Mouse (Mus musculus) ES-CJ7 (cell line): ENCODE measurements at regions not wholly inside any gene's neighbourhood (a gene's known extent, or its start where the extent isn't known, plus 50 kb on each side); places are given as distances from the start of the nearest gene placed in this dataset.

Experiments
- DNase-seq: peaks from one replicate; pipeline ENCODE4 v3.0.0; 2011; ENCODE audit warnings: low read depth, low spot score

GRCm38 (mm10) chr2:149283274-149283673 lies 121.6 kb upstream of the Cst10 start:
- no peak for DNase-seq

DNA sequence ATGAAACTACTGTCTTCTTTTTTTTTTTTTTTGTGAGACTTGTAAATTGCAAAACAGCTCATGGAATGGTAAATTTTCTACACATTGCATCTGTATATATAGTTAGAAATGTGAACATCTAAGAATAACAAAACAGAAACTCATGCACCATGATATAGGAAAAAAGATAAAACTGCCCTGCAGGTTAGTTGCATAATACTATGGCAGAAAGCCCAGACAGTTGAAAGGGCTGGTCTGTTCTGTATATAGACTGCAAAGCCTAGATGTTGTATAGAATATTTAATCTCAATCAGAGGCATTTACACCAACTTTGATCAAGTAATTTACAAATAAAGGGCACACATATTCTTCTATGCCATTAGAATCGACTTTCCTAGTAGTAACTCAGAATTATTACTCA lies 120.7 kb upstream of the Cst10 start:
- no peak for DNase-seq

DNA sequence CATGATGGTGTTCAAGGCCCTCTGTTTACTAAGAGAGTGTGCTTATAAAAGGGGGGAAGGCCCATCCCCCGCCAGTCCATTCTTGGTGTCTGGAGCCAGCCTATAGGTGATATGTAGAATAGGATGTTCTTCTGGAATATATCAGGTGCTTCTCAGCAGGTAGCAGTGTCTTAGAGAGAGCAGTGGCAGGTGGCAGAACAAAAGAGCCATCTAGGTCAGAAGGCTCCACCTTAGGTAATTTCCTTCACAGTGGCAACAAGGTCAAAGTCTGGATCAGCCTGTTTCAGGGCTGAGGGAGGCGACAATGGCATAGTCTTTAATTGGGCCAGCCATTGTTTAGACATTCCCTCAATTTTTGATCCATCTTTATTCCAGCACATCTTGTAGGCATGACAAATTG lies 107.9 kb upstream of the Cst10 start:
- DNase-seq: peak; percentile 64

DNA sequence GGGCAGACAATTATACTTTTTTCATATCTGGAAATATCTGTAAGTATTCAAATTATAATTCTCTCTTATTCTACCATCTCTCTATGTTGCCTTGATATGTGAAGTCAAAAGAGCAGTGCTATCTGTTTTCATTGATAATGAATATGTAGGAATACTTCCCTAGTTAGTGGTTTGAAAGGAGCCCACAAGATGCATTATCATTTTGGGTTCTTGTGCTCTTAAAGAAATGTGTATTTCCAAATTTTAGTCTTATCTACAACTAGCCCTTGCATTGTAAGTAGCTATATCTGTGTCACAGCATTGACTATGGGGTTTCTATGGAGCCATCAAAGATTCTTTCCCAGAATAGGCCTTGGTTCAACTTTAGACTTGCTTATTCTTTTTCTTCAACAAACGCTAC lies 99.3 kb upstream of the Cst10 start:
- DNase-seq: no peak

DNA sequence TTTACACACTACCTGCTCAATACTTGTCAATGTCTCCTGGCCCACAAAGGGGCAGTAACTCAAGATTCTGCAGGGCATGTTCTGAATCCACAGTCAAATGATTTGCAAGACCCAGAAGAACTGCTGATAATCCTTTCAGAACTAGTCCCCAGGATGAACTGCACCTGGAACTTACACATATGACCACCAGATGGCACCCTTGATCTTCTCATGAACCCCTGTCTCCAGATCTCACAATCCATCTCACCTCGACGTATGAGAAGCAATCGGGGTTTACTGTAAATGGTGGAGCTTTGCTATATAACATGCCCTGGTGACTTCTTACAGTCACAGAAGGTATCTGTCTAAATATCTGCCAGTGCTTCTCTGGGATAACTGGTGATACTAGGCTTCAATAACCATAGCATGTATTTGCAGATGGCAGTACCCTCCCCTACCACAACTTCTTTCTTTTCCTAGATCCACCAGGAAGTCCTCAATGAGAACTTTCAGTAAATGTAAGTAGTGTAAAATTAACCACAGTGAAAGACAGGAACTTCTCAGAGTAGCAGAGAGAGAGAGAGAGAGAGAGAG lies 54.5 kb upstream of the Cst10 start:
- peak; percentile 78 for DNase-seq
